Mouse (Mus musculus) heart, postnatal 36 days (tissue): ENCODE data around the gene Crot. TPM values are rescaled to one million over a fixed set of nuclear protein-coding genes. Genes with fewer than 3 reads are reported as not detected.

Experiments used
- total RNA-seq, 2 experiments: library from RNA; stranded (reverse); gene quantifications; 2 replicates each; pipeline ENCODE4 v1.2.3; 2021

Crot gene
- total RNA-seq, 2 experiments from 2014 or later = 24.5 to 26.0 TPM

Other genes with a start within 250 kb of the Crot start
- gene Abcb1b, start 199.2 kb downstream of the Crot start, total RNA-seq = 1 to 10 TPM; 2.7 to 6.7 TPM
- 10 to 100 TPM; 12.6 to 14.0 TPM for gene Abcb4, start 103.6 kb downstream of the Crot start, total RNA-seq
- 1 to 10 TPM; 8.7 to 9.3 TPM for gene Tmem243, start 103.3 kb upstream of the Crot start, total RNA-seq
- gene Dmtf1, start 164.5 kb upstream of the Crot start, total RNA-seq = 10 to 100 TPM; 12.4 to 12.6 TPM